Mouse (Mus musculus): ENCODE measurements around the gene Brms1. TPM values are rescaled to one million over a fixed set of nuclear protein-coding genes. Genes with fewer than 3 reads are reported as not detected.

Gene Brms1
- polyA plus RNA-seq, 1 experiment from 2014 or later = 44.1 TPM

DNA sequence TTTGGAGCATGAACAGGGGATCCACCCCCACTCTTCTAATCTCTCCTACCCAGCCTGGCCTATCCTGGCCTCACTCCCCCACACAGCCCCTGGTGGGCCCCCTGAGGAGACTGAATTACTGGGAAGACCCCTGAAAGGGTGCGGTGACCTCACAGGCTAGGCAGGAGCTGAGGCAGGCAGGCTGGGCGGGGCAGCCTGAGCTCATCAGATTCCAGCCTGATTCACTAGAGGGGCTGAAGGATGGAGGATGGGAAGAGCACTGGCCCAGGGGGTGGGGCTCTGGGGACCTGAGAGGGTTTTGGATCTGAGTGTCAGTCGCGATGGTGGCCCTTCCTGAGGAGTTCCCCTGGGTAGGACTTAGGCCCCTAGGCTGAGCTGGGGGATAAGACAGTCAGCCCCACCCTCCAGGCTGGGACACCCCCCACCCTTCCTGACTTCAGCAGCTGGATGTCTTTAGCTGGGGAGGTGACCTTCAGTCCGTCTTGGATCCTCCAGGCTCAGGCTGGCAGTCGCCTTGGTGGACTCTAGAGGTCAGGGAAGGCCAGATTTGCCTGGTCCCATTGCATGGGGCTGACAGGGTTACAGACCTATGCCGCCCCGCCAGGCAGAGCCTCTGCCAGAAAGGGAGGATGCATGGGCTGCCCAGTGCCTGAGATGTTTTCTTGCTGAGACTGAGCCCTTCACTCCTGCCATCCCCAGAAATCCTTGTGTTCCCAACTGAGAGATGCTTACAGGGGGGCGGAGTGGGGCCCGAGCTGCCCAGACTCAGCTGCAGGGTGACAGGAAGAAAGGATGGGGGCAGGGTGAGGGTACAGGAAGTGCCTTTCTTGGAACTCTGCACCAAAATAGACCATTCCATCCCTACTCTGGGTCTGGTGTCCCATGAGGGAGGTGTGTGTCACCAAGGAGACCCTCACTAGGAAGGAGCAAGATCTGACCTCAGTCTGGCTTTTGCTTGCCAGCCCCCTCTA lies 17.9 kb downstream of the Brms1 start:
- 9% methylated on average over 10 of the region's 10 CpGs for WGBS
- Histone ChIP-seq H3K9ac (ENCODE audit: low read depth, low read length) (peak overlapping the region; percentile 48), H3K4me3 (ENCODE audit: low read length) (no peak overlapping the region)

DNA sequence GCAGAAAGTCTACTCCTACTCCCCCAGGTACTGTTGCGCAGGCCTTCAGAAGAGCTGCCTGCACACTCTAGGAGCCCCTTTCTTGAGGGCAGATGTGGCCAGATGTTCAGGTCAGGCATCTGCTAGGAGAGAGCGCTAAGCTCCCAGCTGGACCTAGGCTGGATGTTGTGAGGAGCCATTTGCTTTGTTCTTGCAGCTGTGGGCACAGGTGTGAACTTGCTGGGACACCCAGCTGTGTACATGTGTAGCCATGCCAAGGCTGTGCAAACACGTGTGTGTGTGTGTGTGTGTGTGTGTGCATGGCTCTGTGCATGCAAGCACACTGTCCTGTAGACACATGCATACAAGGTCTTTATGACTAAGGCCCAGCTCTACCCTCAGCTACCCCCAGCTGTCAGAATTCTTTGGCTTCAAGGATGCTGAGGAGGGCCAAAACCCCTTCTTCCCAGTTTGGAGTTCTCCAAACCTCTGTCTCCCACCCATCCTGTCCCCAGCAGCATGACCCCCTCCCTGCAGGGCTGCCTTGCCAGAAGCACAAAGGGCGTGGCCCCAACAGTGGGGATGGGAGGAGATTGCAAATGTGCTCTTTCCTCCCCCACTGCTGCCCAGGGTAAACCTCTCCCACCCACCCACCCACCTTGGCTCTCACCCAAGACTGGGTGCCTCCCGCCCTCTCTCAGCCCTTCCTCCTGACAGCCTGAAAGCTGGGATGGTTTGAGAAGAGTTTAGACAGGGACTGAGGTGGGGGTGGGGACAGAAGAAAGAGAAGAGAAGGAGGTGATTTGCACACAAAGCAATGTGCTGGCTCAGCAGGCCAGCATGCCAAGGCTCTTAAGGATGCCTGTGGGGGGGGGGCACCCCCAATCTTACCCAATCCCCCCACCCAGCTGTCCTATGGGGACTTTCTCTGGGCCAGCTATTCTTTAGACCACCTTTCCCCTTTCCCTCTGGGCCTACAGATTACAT lies 19.5 kb downstream of the Brms1 start:
- ATAC-seq = 0 out of 2 replicates have a peak, but pooled peaks have one; percentile 6
- peaks cover 43% of the 10 kb centered on the region for H3K4me1 ChIP-seq (ENCODE audit: control insufficient read depth, insufficient read depth, low read length)
- peak overlapping the region; percentile 54 for H3K27ac ChIP-seq (ENCODE audit: low read length)
- 0 out of 2 replicates have a peak, but pooled peaks cover 3% of the 10 kb centered on the region for H3K27me3 ChIP-seq (replicated peaks; ENCODE audit: control insufficient read depth, insufficient read depth, low read length)
- 29% methylated on average over 5 of the region's 5 CpGs for WGBS
- H3K4me3 ChIP-seq (ENCODE audit: low read length) = no peak overlapping the region
- H3K4me2 ChIP-seq (ENCODE audit: low read depth, low read length) = no peak overlapping the region
- H3K36me3 ChIP-seq (ENCODE audit: control insufficient read depth, insufficient read depth, low read length) = no peaks in the 10 kb centered on the region
- no peaks in the 10 kb centered on the region for H3K9me3 ChIP-seq (ENCODE audit: control insufficient read depth, low read length)
- H3K9ac ChIP-seq (ENCODE audit: low read depth, low read length) = no peak overlapping the region

More for the DNA sequence above, 17.9 kb downstream of the Brms1 start:
- peak; percentile 53 for ATAC-seq
- Histone ChIP-seq H3K4me1 (ENCODE audit: control insufficient read depth, insufficient read depth, low read length) (peaks cover 34% of the 10 kb centered on the region), H3K9me3 (ENCODE audit: control insufficient read depth, low read length) (no peaks in the 10 kb centered on the region), H3K27me3 (replicated peaks; ENCODE audit: control insufficient read depth, insufficient read depth, low read length) (0 out of 2 replicates have a peak, but pooled peaks cover under 1% of the 10 kb centered on the region), H3K27ac (ENCODE audit: low read length) (peak overlapping the region; percentile 64), H3K36me3 (ENCODE audit: control insufficient read depth, insufficient read depth, low read length) (no peaks in the 10 kb centered on the region), H3K4me2 (ENCODE audit: low read depth, low read length) (no peak overlapping the region)

DNA sequence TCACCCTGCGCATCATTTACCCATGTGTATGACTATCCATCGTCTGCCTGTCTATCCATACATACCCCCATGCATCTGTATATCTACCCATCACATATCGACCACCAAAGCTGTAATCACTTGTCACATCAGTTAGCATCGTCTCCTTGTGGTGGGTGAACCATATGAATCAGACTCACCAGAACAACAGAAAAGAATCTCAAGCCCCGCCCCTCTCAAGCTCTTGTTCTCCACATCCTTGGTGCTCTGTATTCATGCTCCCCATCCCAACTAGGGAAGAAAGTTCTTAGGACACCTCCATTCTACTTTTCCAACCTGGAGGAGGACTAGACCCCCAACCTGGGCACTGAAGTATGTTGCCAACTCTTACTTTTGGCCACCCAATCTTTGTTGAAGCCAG lies 20.9 kb downstream of the Brms1 start:
- Histone ChIP-seq H3K4me1 (ENCODE audit: control insufficient read depth, insufficient read depth, low read length) (peaks cover 42% of the 10 kb centered on the region), H3K4me3 (ENCODE audit: low read length) (no peak overlapping the region), H3K27me3 (replicated peaks; ENCODE audit: control insufficient read depth, insufficient read depth, low read length) (peaks cover 6% of the 10 kb centered on the region; the same call in 1 of the 2 replicates), H3K9me3 (ENCODE audit: control insufficient read depth, low read length) (no peaks in the 10 kb centered on the region), H3K4me2 (ENCODE audit: low read depth, low read length) (no peak overlapping the region), H3K36me3 (ENCODE audit: control insufficient read depth, insufficient read depth, low read length) (no peaks in the 10 kb centered on the region), H3K27ac (ENCODE audit: low read length) (no peak overlapping the region), H3K9ac (ENCODE audit: low read depth, low read length) (no peak overlapping the region)
- WGBS = 79% methylated on average over 5 of the region's 5 CpGs
- no peak for ATAC-seq

GRCm38 (mm10) chr19:5062446-5062845 lies 21.3 kb downstream of the Brms1 start:
- no peak overlapping the region for H3K4me2 ChIP-seq (ENCODE audit: low read depth, low read length)
- no peak overlapping the region for H3K9ac ChIP-seq (ENCODE audit: low read depth, low read length)
- H3K9me3 ChIP-seq (ENCODE audit: control insufficient read depth, low read length) = no peaks in the 10 kb centered on the region
- H3K36me3 ChIP-seq (ENCODE audit: control insufficient read depth, insufficient read depth, low read length) = no peaks in the 10 kb centered on the region
- ATAC-seq = no peak
- no peak overlapping the region for H3K27ac ChIP-seq (ENCODE audit: low read length)
- peaks cover 46% of the 10 kb centered on the region for H3K4me1 ChIP-seq (ENCODE audit: control insufficient read depth, insufficient read depth, low read length)
- peaks cover 10% of the 10 kb centered on the region; the same call in 1 of the 2 replicates for H3K27me3 ChIP-seq (replicated peaks; ENCODE audit: control insufficient read depth, insufficient read depth, low read length)
- 58% methylated on average over 6 of the region's 6 CpGs for WGBS
- no peak overlapping the region for H3K4me3 ChIP-seq (ENCODE audit: low read length)

DNA sequence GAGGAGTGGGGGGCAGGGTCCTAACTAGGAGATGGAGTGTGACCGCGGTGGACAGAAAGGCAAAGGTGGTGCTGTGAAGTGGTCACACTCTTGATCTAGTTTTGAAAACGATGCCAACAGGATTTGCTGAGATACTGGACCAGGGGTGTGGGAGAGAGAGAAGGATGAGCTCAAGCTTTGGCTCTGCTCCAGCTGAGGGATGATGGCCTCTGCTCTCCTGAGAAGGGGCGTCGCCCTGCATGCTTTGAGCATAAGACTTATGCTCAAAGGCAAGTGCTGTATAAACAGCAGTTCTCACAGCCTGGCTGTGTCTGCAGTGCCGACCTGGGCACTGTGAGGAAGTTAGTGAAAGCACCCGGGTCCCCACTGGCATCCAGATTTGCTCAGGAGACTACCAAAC lies 23.9 kb downstream of the Brms1 start:
- ATAC-seq = no peak
- 42% methylated on average over 7 of the region's 7 CpGs for WGBS
- Histone ChIP-seq H3K27ac (ENCODE audit: low read length) (peak overlapping the region; percentile 24; the same call in 1 of the 2 replicates), H3K9ac (ENCODE audit: low read depth, low read length) (no peak overlapping the region), H3K36me3 (ENCODE audit: control insufficient read depth, insufficient read depth, low read length) (no peaks in the 10 kb centered on the region), H3K4me3 (ENCODE audit: low read length) (no peak overlapping the region), H3K9me3 (ENCODE audit: control insufficient read depth, low read length) (no peaks in the 10 kb centered on the region), H3K4me1 (ENCODE audit: control insufficient read depth, insufficient read depth, low read length) (peaks cover 55% of the 10 kb centered on the region), H3K4me2 (ENCODE audit: low read depth, low read length) (no peak overlapping the region), H3K27me3 (replicated peaks; ENCODE audit: control insufficient read depth, insufficient read depth, low read length) (peaks cover 25% of the 10 kb centered on the region; the same call in 1 of the 2 replicates)

DNA sequence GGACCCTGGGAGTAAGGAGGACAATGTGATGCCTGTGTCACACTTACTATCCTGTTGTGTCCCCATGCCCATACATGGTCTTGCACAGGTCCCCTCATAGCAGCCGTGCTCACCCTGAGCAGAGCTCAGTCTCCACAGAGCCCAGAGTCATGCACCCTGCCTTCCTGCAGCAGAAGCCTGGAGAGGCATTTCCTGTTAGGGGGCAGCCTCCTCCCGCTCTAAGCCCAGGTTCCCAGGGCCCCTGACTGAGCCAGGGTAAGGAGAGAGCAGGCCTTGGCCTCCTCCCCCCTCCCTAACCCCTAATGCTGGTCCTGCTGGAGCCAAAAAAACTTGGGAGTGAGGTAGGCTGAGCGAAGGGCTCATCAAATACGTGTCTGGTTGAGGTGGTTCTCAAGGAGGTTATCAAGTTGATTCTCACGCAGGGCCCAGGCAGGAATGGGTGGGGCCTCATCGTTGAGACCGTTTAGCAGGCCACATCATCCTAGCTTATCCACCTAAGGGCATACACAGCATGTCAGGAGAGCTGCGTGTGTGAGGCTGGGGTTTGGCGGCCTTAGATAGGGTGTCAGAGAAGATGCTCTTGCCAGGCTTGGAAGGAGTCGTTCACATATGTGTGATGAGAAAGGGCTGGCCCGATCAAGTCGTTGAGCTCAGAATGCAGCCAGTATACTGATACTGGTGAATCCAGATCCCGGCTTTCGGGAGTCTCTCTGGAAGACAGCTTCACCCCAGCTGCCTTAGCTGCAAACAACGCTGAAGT lies 26.1 kb downstream of the Brms1 start:
- Histone ChIP-seq H3K36me3 (ENCODE audit: control insufficient read depth, insufficient read depth, low read length) (no peaks in the 10 kb centered on the region), H3K4me3 (ENCODE audit: low read length) (peak overlapping the region; percentile 63), H3K4me2 (ENCODE audit: low read depth, low read length) (peak overlapping the region; percentile 67), H3K27ac (ENCODE audit: low read length) (peak overlapping the region; percentile 95), H3K27me3 (replicated peaks; ENCODE audit: control insufficient read depth, insufficient read depth, low read length) (peaks cover 26% of the 10 kb centered on the region; the same call in 1 of the 2 replicates), H3K4me1 (ENCODE audit: control insufficient read depth, insufficient read depth, low read length) (peaks cover 55% of the 10 kb centered on the region), H3K9me3 (ENCODE audit: control insufficient read depth, low read length) (no peaks in the 10 kb centered on the region), H3K9ac (ENCODE audit: low read depth, low read length) (peak overlapping the region; percentile 81)
- WGBS = 9% methylated on average over 15 of the region's 15 CpGs
- ATAC-seq = peak; percentile 12

DNA sequence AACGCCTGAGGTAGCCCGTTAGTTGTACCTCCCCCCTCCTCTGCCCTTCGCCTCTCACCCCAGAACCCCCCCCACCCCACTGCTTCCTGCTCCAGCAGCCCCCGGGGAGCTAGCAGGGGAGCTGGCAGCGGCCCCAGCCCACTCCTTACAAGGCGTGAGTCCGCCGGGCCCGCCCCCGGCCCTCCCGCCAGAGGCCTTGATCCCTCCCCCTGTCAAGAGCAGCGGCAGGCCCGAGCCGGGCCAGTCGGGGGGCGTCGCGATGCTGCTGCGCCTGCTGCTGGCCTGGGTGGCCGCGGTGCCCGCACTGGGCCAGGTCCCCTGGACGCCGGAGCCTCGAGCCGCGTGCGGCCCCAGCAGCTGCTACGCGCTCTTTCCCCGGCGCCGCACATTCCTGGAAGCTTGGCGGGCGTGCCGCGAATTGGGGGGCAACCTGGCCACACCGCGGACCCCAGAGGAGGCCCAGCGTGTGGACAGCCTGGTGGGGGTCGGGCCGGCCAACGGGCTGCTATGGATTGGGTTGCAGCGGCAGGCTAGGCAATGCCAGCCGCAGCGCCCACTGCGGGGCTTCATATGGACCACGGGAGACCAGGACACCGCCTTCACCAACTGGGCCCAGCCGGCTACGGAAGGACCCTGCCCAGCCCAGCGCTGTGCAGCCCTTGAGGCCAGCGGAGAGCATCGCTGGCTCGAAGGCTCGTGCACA lies 26.9 kb downstream of the Brms1 start, which contains the start of gene Cd248:
Cd248 (plus strand) TSS at position 212 of the 703 bp plus-strand sequence.
- ATAC-seq = peak; percentile 67
- peak within 1 kb of the TSS; percentile 81 for H3K9ac ChIP-seq (ENCODE audit: low read depth, low read length)
- H3K9me3 ChIP-seq (ENCODE audit: control insufficient read depth, low read length) = no peaks in the 10 kb centered on the region
- peaks cover 26% of the 10 kb centered on the region; the same call in 1 of the 2 replicates for H3K27me3 ChIP-seq (replicated peaks; ENCODE audit: control insufficient read depth, insufficient read depth, low read length)
- H3K36me3 ChIP-seq (ENCODE audit: control insufficient read depth, insufficient read depth, low read length) = no peaks in the 10 kb centered on the region
- peaks cover 62% of the 10 kb centered on the region for H3K4me1 ChIP-seq (ENCODE audit: control insufficient read depth, insufficient read depth, low read length)
- H3K27ac ChIP-seq (ENCODE audit: low read length) = peak within 1 kb of the TSS; percentile 95
- peak within 1 kb of the TSS; percentile 63 for H3K4me3 ChIP-seq (ENCODE audit: low read length)
- peak within 1 kb of the TSS; percentile 67 for H3K4me2 ChIP-seq (ENCODE audit: low read depth, low read length)
- WGBS = 1% methylated on average over 49 of the region's 56 CpGs
